24 mouse cellular contexts compared by ENCODE assay signal in the genomic region with DNA sequence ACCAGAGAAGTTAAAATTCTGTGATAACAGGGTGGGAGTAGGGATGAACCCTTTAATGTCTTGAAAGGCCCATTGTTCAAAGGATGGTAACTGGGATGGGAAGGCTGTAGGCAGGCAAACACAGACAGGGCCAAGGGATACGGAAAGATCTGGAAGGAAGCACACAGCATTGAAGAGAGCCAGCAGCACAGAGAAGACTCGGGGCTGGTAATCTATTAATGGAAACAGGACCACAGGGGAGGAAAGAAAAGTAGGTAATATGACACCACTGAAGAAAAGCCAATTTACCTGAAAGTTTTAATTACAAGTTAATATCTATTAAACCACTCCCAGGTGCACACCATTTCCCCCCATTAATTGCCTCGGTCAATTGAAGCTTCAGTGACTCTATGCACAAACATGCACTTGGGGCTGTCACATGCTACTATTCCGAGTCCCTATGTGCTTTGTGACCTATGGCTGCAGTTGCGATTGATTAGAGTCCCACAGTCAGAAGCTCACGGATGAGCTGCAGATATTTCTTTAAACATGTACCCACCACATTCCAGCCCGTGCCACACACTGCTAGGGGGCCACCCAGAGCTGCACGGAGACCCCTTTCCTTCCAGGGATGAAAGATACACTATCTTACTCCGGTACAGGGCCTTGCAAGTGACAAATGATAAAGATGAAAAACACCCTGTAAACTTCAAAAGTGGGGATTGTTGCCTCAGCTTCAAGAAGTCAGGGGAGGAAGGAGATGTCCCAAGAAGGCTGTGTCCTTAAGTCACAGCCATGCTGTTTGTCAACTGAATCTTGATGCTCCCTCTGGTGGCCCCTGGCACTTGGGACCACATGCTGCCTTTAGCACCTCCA. TPM values are rescaled to one million over a fixed set of nuclear protein-coding genes. Genes with fewer than 3 reads are reported as not detected.
A peak's percentile ranks its signal among the peaks of the same experiment; 100 is the strongest.
DNase-seq lines count a peak whose midpoint lies in the region; ATAC-seq and TF ChIP-seq lines count a peak whose summit lies in the region.
"Had no signal": no experiment of that assay in that cellular context is flagged by ENCODE, and none has a peak within 500 bp of the region (broad histone marks: within the 10 kb centered on the region; RNA-seq: fewer than 3 reads in every experiment).

No protein-coding gene starts in this region.

- H3K27ac ChIP-seq in heart, embryonic 13.5 days (replicated peaks): no peak overlapping the region
- H3K27ac ChIP-seq in layer of hippocampus, adult 2 months: no peak overlapping the region
- H3K27ac ChIP-seq in CH12.LX (ENCODE audit: insufficient read depth, low read depth): no peak overlapping the region
- H3K27ac ChIP-seq in bone marrow, adult 2 months (ENCODE audit: control insufficient read depth, insufficient read depth, low read depth, low read length, poor library complexity): no peak overlapping the region
- H3K27ac ChIP-seq: gastrocnemius, adult 2 months; hindbrain, embryonic 10.5 days; limb, embryonic 12.5 days; liver, embryonic 13.5 days; lung, embryonic 15.5 days; macrophage; stomach, embryonic 15.5 days had no signal

- H3K4me2 ChIP-seq in heart, embryonic 13.5 days: no peak overlapping the region
- H3K4me2 ChIP-seq in CH12.LX (ENCODE audit: insufficient read depth, low read depth, poor library complexity, severe bottlenecking): no peak overlapping the region
- H3K4me2 ChIP-seq: limb, embryonic 12.5 days; liver, embryonic 13.5 days; lung, embryonic 15.5 days; midbrain, embryonic 11.5 days; stomach, embryonic 15.5 days had no signal

- no peak; the same call in 1 of the 2 replicates for TF ChIP-seq RAD21 in CH12.LX (IDR thresholded peaks at IDR 0.05; ENCODE audit: low read depth, low read length)

- TF ChIP-seq POLR2A in CH12.LX (IDR thresholded peaks at IDR 0.05; ENCODE audit: low read depth, low read length): no peak
- no peak for TF ChIP-seq POLR2A in bone marrow, adult 2 months (IDR thresholded peaks at IDR 0.05; ENCODE audit: borderline replicate concordance, control insufficient read depth, low read depth, low read length)

- peaks cover 18% of the 10 kb centered on the region for H3K36me3 ChIP-seq in heart, embryonic 13.5 days
- H3K36me3 ChIP-seq in CH12.LX (replicated peaks in 1 of 2; ENCODE audit: control insufficient read depth in 1 of 2, insufficient read depth in 1 of 2, low read length in 1 of 2): peaks cover 33 to 91% of the 10 kb centered on the region in 2 experiments
- H3K36me3 ChIP-seq: limb, embryonic 12.5 days; liver, embryonic 13.5 days; lung, embryonic 15.5 days; stomach, embryonic 15.5 days had no signal

- DNase-seq in heart, adult 9 months (ENCODE audit: low spot score in 2 of 2): no peak
- no peak for DNase-seq in layer of hippocampus, adult 2 months (ENCODE audit: low spot score in 2 of 2)
- DNase-seq in layer of hippocampus, adult 9-10 months (ENCODE audit: low spot score): no peak
- DNase-seq in CH12.LX (ENCODE audit: extremely low read depth): peak; percentile 31
- DNase-seq in left cerebral cortex, postnatal 36 days (ENCODE audit: low spot score in 2 of 2): no peak
- DNase-seq in gastrocnemius, postnatal 4 days (ENCODE audit: low spot score in 2 of 2): no peak
- DNase-seq: adrenal gland, postnatal 14 days; cerebellum, adult 8-10 months; gastrocnemius, adult 2 months; kidney, adult 11 months; liver, embryonic 13.5 days; thymus, adult 2 months; thymus, postnatal 4 days had no signal

- intact Hi-C loops in left cerebral cortex, postnatal 36 days (cut with DNase I): no loop called here

- WGBS in heart, embryonic 13.5 days: 54% methylated on average over 9 of the region's 9 CpGs
- 71% methylated on average over 9 of the region's 9 CpGs for WGBS in bone marrow, adult 2 months

- no peak for TF ChIP-seq EP300 in CH12.LX (IDR thresholded peaks at IDR 0.05; ENCODE audit: low read length)

- no peak overlapping the region for H3K4me3 ChIP-seq in heart, embryonic 13.5 days
- H3K4me3 ChIP-seq in layer of hippocampus, adult 2 months: no peak overlapping the region
- H3K4me3 ChIP-seq in CH12.LX (replicated peaks in 1 of 3; ENCODE audit: low read depth in 2 of 3, low read length in 2 of 3, poor library complexity in 1 of 3): no peak overlapping the region
- no peak overlapping the region for H3K4me3 ChIP-seq in bone marrow, adult 2 months (replicated peaks; ENCODE audit: control insufficient read depth, low read depth, low read length)
- H3K4me3 ChIP-seq: gastrocnemius, adult 2 months; hindbrain, embryonic 10.5 days; limb, embryonic 12.5 days; liver, embryonic 13.5 days; lung, embryonic 15.5 days; stomach, embryonic 15.5 days had no signal

- in situ Hi-C loops in CH12.LX (cut with MboI; ENCODE audit: low pct_ligation_motif_present, low pct_unique_long_range_greater_than_20kb, low sequenced_read_pairs): no loop called here

- dilution Hi-C loops in CH12.LX (cut with MboI; ENCODE audit: extremely low pct_ligation_motif_present, extremely low pct_unique_long_range_greater_than_20kb, low sequenced_read_pairs): no loop called here

- H3K4me1 ChIP-seq in heart, embryonic 13.5 days: peaks cover 17% of the 10 kb centered on the region
- peaks cover 15 to 47% of the 10 kb centered on the region in 2 experiments for H3K4me1 ChIP-seq in CH12.LX (ENCODE audit: control insufficient read depth in 1 of 2, insufficient read depth in 2 of 2)
- peaks cover 11% of the 10 kb centered on the region for H3K4me1 ChIP-seq in bone marrow, adult 2 months (ENCODE audit: control insufficient read depth, insufficient read depth, low read length)

- no peaks in the 10 kb centered on the region for H3K9me3 ChIP-seq in heart, embryonic 13.5 days
- H3K9me3 ChIP-seq in CH12.LX (replicated peaks; ENCODE audit: low read length): peaks cover 3% of the 10 kb centered on the region
- H3K9me3 ChIP-seq: G1E; hindbrain, embryonic 10.5 days; limb, embryonic 12.5 days; liver, embryonic 13.5 days; lung, embryonic 15.5 days; stomach, embryonic 15.5 days had no signal

- TF ChIP-seq CTCF in layer of hippocampus, adult 2 months (conservative IDR thresholded peaks at IDR 0.05): peak; percentile 17; the same call in 1 of the 2 replicates
- 0 out of 4 replicates have a peak, but pooled peaks of 1 of the 2 experiments have one; percentile 18 for TF ChIP-seq CTCF in CH12.LX (conservative IDR thresholded peaks at IDR 0.05 in 1 of 2, IDR thresholded peaks at IDR 0.05 in 1 of 2; ENCODE audit: low read depth in 2 of 2, low read length in 2 of 2)
- TF ChIP-seq CTCF in bone marrow, adult 2 months (IDR thresholded peaks at IDR 0.05; ENCODE audit: control insufficient read depth, insufficient read depth, low read length): peak; percentile 48; the same call in 1 of the 2 replicates

- H3K79me2 ChIP-seq in CH12.LX (replicated peaks; ENCODE audit: control insufficient read depth, extremely low read depth, insufficient read depth, poor library complexity, severe bottlenecking): peaks cover 6% of the 10 kb centered on the region

- no peak for ATAC-seq in heart, embryonic 13.5 days (ENCODE audit: extremely low read depth, insufficient number of reproducible peaks, low FRiP score, low TSS enrichment)
- ATAC-seq: activated CD4-positive, CD25-positive, alpha-beta regulatory T cell, adult 4 months; forebrain, embryonic 14.5 days had no signal

- no peaks in the 10 kb centered on the region for H3K27me3 ChIP-seq in heart, embryonic 13.5 days (replicated peaks)
- no peaks in the 10 kb centered on the region for H3K27me3 ChIP-seq in CH12.LX (replicated peaks)
- H3K27me3 ChIP-seq: limb, embryonic 12.5 days; liver, embryonic 13.5 days; lung, embryonic 15.5 days; stomach, embryonic 15.5 days had no signal

- peak overlapping the region; percentile 33; the same call in 1 of the 2 replicates for H3K9ac ChIP-seq in heart, embryonic 13.5 days
- H3K9ac ChIP-seq in CH12.LX (ENCODE audit: insufficient read depth, low read depth): no peak overlapping the region
- H3K9ac ChIP-seq: limb, embryonic 12.5 days; liver, embryonic 13.5 days; lung, embryonic 15.5 days; stomach, embryonic 15.5 days had no signal

TF ChIP-seq in CH12.LX, 34 proteins besides CTCF, POLR2A, EP300 and RAD21:
- TF ChIP-seq JUND (conservative IDR thresholded peaks at IDR 0.05; ENCODE audit: low read depth, low read length) (no peak), USF2 (conservative IDR thresholded peaks at IDR 0.05; ENCODE audit: low read depth, low read length) (no peak), MAX (IDR thresholded peaks at IDR 0.05; ENCODE audit: low read length) (no peak), E2F4 (IDR thresholded peaks at IDR 0.05; ENCODE audit: insufficient replicate concordance, low read depth, low read length) (no peak), POLR2AphosphoS2 (IDR thresholded peaks at IDR 0.05; ENCODE audit: low read depth, low read length) (no peak), SIN3A (IDR thresholded peaks at IDR 0.05; ENCODE audit: low read length) (no peak), TCF12 (IDR thresholded peaks at IDR 0.05; ENCODE audit: low read depth, low read length) (no peak), MAFK (IDR thresholded peaks at IDR 0.05; ENCODE audit: insufficient replicate concordance, low read length) (no peak), MYC (IDR thresholded peaks at IDR 0.05; ENCODE audit: low read depth, low read length) (no peak), NRF1 (IDR thresholded peaks at IDR 0.05; ENCODE audit: low read depth, low read length) (no peak), JUN (IDR thresholded peaks at IDR 0.05; ENCODE audit: insufficient read depth, low read depth, low read length) (no peak), RCOR1 (conservative IDR thresholded peaks at IDR 0.05; ENCODE audit: low read depth, low read length) (no peak), USF1 (IDR thresholded peaks at IDR 0.05; ENCODE audit: low read depth, low read length) (no peak), MAZ (IDR thresholded peaks at IDR 0.05; ENCODE audit: low read depth, low read length) (no peak)

RNA-seq across cellular contexts. Expression of a gene that starts 53.0 kb away (rescaled TPM):
- polyA plus RNA-seq in heart, embryonic 13.5 days (2015; fragmentation: Nextera tagmentation; extraction: Ambion mirVana): 46.2 and 48.7 TPM in 2 replicates
- total RNA-seq in layer of hippocampus, adult 2 months (2021): 100 to 1,000 TPM; 123 to 125 TPM
- total RNA-seq in CH12.LX (2012; rRNA removed): 85.0 and 113 TPM in 2 replicates
- total RNA-seq in CH12.LX (2014; rRNA removed): 546 and 568 TPM in 2 replicates
- polyA plus RNA-seq in CH12.LX (2012; ENCODE audit: insufficient read length, low read depth): 266 and 329 TPM in 2 replicates
- polyA plus RNA-seq in bone marrow, adult 2 months (2011; ENCODE audit: insufficient read depth, insufficient read length, low replicate concordance, missing spikeins): 32.8 and 51.2 TPM in 2 replicates
- total RNA-seq in left cerebral cortex, postnatal 36 days (2021): 100 to 1,000 TPM; 178 to 186 TPM
- 10 to 100 TPM; 75.6 to 83.8 TPM for total RNA-seq in gastrocnemius, postnatal 4 days (2021)
